Mouse (Mus musculus) cortical plate, adult 2 months (tissue): Measurements from ENCODE around the gene Sh3d21.

Source experiments
- CTCF ChIP-seq: fragments of 200-500 bp; IDR thresholded peaks from 2 replicates; pipeline ENCODE4 v1.5.1; 2011; ENCODE audit warnings: mild to moderate bottlenecking, control low read depth, low read length; ENCODE audit not compliant: insufficient read depth; ENCODE audit errors: extremely low read depth
- POLR2A ChIP-seq: fragments of 200-500 bp; IDR thresholded peaks from 2 replicates; pipeline ENCODE4 v1.6.1; 2011; ENCODE audit warnings: mild to moderate bottlenecking, low read length, control low read depth; ENCODE audit not compliant: insufficient read depth; ENCODE audit errors: extremely low read depth

DNA sequence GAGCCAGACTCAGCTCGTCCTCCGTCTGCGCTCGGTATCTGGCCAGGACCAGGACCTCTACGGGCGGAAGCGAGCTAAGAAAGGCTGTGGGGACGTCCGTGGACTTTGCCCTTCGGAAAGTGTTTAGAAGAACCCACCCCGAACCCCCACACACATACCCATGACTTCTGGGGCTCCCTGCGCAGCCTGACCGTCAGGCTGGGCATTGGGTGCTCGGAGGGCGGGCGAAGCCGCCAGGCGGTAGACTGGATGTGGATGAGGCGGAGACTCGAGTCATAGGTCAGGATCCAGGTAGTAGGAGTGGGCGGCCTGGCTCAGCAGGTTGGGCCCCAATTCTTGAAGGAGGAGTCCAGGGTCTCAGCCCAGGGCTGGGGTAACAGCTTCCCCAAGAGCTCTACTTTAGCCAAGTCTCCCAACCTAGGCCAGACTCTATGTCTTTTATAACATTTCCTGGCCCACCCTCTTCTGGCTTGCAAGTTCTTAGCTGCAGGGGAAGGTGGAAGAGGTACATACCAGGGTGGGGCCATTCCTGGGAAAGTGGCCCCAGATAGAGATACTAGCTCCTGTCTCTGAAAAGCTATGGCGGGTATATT lies at the start of gene Sh3d21:
- TF ChIP-seq POLR2A (no peak), CTCF (no peak)
